Mouse (Mus musculus) hindbrain, postnatal 0 days (tissue): Measurements from ENCODE around the gene Phf24. TPM values are rescaled to one million over a fixed set of nuclear protein-coding genes. Genes with fewer than 3 reads are reported as not detected.
A peak's percentile ranks its signal among the peaks of the same experiment; 100 is the strongest.

ENCODE experiments used
- ATAC-seq: fragments of 200-750 bp; cut with Nextera tagmentation; 2 replicates; pipeline ENCODE4 v1.8.0; 2017; ENCODE audit warnings: mild to moderate bottlenecking, moderate TSS enrichment, moderate library complexity
- DNase-seq: peaks from one replicate; pipeline ENCODE4 v3.0.0-alpha.2; 2015; ENCODE audit warnings: low spot score
- H3K27ac ChIP-seq: fragments of 300-500 bp; sonication (generic); 2 replicates; pipeline ENCODE4 v1.5.1; 2014; ENCODE audit warnings: mild to moderate bottlenecking
- H3K27me3 ChIP-seq: fragments of 300-500 bp; sonication (generic); 2 replicates; pipeline ENCODE4 v1.6.1; 2014; ENCODE audit warnings: low read length, mixed read lengths; ENCODE audit not compliant: insufficient read depth
- H3K36me3 ChIP-seq: fragments of 300-500 bp; sonication (generic); 2 replicates; pipeline ENCODE4 v1.6.1; 2014; ENCODE audit warnings: low read length, mixed read lengths; ENCODE audit not compliant: insufficient read depth
- H3K4me1 ChIP-seq: fragments of 300-500 bp; sonication (generic); 2 replicates; pipeline ENCODE4 v1.6.1; 2014; ENCODE audit warnings: antibody characterized with exemption, low read length, mixed read lengths; ENCODE audit not compliant: insufficient read depth
- H3K4me2 ChIP-seq: fragments of 300-500 bp; sonication (generic); 2 replicates; pipeline ENCODE4 v1.6.1; 2014; ENCODE audit warnings: low read depth, mild to moderate bottlenecking, low read length, moderate library complexity, mixed read lengths
- H3K4me3 ChIP-seq: fragments of 300-500 bp; sonication (generic); 2 replicates; pipeline ENCODE4 v1.5.1; 2014; ENCODE audit warnings: low read length
- H3K9ac ChIP-seq: fragments of 300-500 bp; sonication (generic); replicated peaks from 2 replicates; pipeline ENCODE4 v1.6.1; 2014; ENCODE audit warnings: mild to moderate bottlenecking, low read length, moderate library complexity, mixed read lengths
- H3K9me3 ChIP-seq: fragments of 300-500 bp; sonication (generic); 2 replicates; pipeline ENCODE4 v1.6.1; 2016; ENCODE audit warnings: low read length, mixed read lengths
- CTCF ChIP-seq: IDR thresholded peaks from 2 replicates; pipeline ENCODE4 v1.5.1; 2016; ENCODE audit warnings: antibody characterized with exemption, control low read depth, low read depth
- WGBS: fragments of 180-500 bp; shearing (Covaris S2); extraction: QIAGEN DNeasy Blood & Tissue Kit; methylation state at CpG from one replicate; pipeline ENCODE4 v1.1.7; 2014; 5-methylcytosine and 5-hydroxymethylcytosine counted together
- polyA plus RNA-seq: library from polyadenylated mRNA; unstranded; fragments of >200 nt; fragmentation: Nextera tagmentation; extraction: Ambion mirVana; gene quantifications from 2 replicates; pipeline ENCODE4 v1.2.1, GENCODE M21; 2015
- total RNA-seq: library from RNA; depleted of rRNA; stranded (reverse); fragments of >200 nt; gene quantifications from 2 replicates; pipeline ENCODE4 v1.2.3, GENCODE M21; 2014

Phf24 gene
- total and polyA plus RNA-seq, 2 experiments from 2014 or later: 38.6 to 130 TPM

DNA sequence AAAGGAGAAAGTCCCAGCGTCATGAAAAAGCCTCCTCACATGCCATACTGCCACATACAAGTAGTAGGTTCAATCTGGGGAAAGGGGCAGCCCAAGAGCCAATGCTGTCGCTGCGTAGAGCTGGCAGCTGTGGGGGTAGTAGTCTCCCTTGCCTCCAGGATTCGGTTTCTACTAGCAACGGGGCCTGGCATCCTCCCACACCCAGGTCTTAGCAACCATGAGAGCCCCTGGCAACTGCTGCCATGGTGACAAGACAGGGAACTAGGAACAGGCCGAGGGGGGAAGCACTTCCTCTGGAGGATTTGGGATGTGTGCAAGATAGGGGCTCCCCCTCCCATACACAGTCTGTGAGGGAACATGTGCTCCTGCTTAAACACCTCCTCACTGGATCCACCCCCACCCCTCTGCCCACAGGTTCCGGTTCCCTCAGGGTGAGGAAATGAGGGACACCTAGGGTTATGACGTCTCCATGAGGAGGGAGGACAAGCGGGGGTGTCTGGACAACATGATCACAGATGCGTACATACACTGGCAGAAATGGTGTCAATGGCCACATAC is 30.4 kb downstream of the Phf24 start:
- TF ChIP-seq CTCF: 0 out of 2 replicates have a peak, but pooled peaks have one; percentile 12
- H3K36me3 ChIP-seq: no peaks in the 10 kb centered on the region
- no peak overlapping the region for H3K4me3 ChIP-seq
- H3K27ac ChIP-seq: peak overlapping the region; percentile 76
- H3K4me2 ChIP-seq: peak overlapping the region; percentile 34
- peak; percentile 52 for ATAC-seq
- DNase-seq: peak; percentile 93
- H3K4me1 ChIP-seq: peaks cover 44% of the 10 kb centered on the region
- no peaks in the 10 kb centered on the region for H3K27me3 ChIP-seq
- 12% methylated on average over 10 of the region's 10 CpGs for WGBS
- no peak overlapping the region for H3K9ac ChIP-seq
- no peaks in the 10 kb centered on the region for H3K9me3 ChIP-seq

- H3K36me3 ChIP-seq: no peaks in the 10 kb centered on the region
- no peak overlapping the region for H3K4me3 ChIP-seq
- H3K4me2 ChIP-seq: 0 out of 2 replicates have a peak overlapping the region, but pooled peaks have one; percentile 91
- H3K27ac ChIP-seq: peak overlapping the region; percentile 98; the same call in 1 of the 2 replicates
- TF ChIP-seq CTCF: no peak
- no peak for ATAC-seq
- H3K9ac ChIP-seq: no peak overlapping the region; the same call in 1 of the 2 replicates
- peaks cover 57% of the 10 kb centered on the region for H3K4me1 ChIP-seq
- H3K9me3 ChIP-seq: no peaks in the 10 kb centered on the region
- no peak for DNase-seq
- WGBS: 32% methylated on average over 13 of the region's 13 CpGs
- no peaks in the 10 kb centered on the region for H3K27me3 ChIP-seq
These were observed 32.1 kb downstream of the Phf24 start for GRCm38 (mm10) chr4:42948527-42948926.

DNA sequence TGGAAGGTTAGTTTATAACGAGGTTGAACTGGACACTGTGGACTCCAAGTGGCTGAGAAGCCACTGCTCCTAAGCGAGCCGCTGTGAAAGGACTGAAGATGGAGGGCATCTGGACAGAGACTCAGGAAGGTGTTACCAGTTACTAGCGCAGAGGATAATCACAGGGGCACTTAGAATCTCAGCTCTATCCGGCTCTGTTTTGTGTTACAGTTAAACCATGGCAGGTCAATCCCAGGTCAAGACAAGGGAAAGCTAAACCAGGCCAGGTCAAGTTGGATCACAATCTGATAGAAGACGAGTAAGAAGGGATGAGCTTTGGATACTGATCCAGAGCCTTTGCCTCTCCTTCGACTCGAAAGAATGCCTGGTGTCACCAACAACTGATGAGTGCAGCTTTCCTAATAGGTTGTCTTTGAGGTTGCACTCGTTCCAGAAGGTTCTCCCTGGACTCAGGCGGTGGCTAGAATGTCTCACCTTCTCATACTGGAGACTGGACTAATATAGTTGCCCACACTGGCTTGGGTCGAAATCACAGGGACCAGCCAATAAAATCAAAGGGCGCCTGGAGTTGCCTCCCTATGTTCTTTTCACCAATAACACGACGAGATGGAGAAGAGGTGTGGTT is 32.7 kb downstream of the Phf24 start:
- Histone ChIP-seq H3K4me2 (peak overlapping the region; percentile 91), H3K4me1 (peaks cover 59% of the 10 kb centered on the region), H3K27ac (peak overlapping the region; percentile 98), H3K9ac (no peak overlapping the region; the same call in 1 of the 2 replicates), H3K4me3 (peak overlapping the region; percentile 78), H3K36me3 (no peaks in the 10 kb centered on the region), H3K27me3 (no peaks in the 10 kb centered on the region), H3K9me3 (no peaks in the 10 kb centered on the region)
- WGBS: 10% methylated on average over 14 of the region's 14 CpGs
- TF ChIP-seq CTCF: no peak
- no peak for DNase-seq
- no peak for ATAC-seq

DNA sequence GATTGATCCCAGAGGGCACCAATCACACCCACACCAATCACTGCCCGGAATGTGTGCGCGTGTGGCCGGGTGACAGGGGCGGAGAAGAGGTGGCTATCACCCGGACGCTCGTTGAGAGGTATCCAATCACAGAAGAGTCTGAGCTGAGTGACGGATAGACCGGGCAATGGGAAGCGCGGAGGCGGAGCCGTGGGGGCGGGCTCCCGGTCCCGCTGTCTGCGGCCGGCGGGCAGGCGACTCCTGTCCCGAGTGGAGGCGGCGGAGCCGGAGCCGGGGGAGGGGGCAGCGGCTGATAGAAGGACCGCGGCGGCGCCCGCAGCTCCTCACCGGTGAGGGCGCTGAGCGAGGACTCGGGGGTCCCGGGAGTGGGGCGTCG is 33.2 kb downstream of the Phf24 start, which contains the start of gene Dnajb5:
TSS of gene Dnajb5 (plus strand) at position 139 of the 376 bp plus-strand sequence.
- 0% methylated on average over 39 of the region's 39 CpGs for WGBS
- peak within 1 kb of the TSS; percentile 94 for H3K9ac ChIP-seq
- no peaks in the 10 kb centered on the region for H3K36me3 ChIP-seq
- ATAC-seq (peak; percentile 95), DNase-seq (peak; percentile 97)
- H3K4me2 ChIP-seq: peak within 1 kb of the TSS; percentile 91
- H3K27me3 ChIP-seq: no peaks in the 10 kb centered on the region
- H3K4me3 ChIP-seq: peak within 1 kb of the TSS; percentile 78
- peak within 1 kb of the TSS; percentile 98 for H3K27ac ChIP-seq
- H3K9me3 ChIP-seq: no peaks in the 10 kb centered on the region
- H3K4me1 ChIP-seq: peaks cover 61% of the 10 kb centered on the region
- TF ChIP-seq CTCF: no peak

DNA sequence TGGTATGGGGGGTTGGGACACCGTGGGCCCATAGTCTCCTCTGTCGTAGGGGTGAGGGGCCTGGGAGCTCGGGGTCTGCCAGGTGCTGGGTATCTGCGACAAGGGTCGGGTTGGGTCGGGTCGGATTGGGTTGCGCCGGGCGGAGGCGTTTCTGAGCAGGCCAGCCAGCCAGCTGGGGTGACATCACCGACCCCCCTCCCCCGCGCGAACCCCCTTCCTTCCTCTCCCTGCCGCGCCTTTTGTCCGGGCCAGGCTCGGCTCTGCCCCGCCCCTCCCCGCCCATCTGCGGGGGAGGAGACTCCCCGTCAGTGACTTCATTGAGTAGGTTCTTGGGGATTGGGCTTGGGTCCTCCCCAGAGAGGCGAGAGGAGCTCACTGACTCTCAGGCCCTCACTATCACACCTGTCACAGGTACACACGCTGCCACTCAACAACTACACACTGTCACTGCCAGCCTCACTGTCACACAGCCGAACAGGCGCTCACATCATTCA is 33.7 kb downstream of the Phf24 start:
- H3K4me3 ChIP-seq: peak overlapping the region; percentile 78
- no peaks in the 10 kb centered on the region for H3K27me3 ChIP-seq
- no peak for TF ChIP-seq CTCF
- peak overlapping the region; percentile 98 for H3K27ac ChIP-seq
- no peaks in the 10 kb centered on the region for H3K36me3 ChIP-seq
- no peaks in the 10 kb centered on the region for H3K9me3 ChIP-seq
- H3K4me2 ChIP-seq: peak overlapping the region; percentile 91
- peak; percentile 92 for DNase-seq
- H3K4me1 ChIP-seq: peaks cover 63% of the 10 kb centered on the region
- WGBS: 1% methylated on average over 17 of the region's 27 CpGs
- peak overlapping the region; percentile 94 for H3K9ac ChIP-seq
- peak; percentile 57 for ATAC-seq

DNA sequence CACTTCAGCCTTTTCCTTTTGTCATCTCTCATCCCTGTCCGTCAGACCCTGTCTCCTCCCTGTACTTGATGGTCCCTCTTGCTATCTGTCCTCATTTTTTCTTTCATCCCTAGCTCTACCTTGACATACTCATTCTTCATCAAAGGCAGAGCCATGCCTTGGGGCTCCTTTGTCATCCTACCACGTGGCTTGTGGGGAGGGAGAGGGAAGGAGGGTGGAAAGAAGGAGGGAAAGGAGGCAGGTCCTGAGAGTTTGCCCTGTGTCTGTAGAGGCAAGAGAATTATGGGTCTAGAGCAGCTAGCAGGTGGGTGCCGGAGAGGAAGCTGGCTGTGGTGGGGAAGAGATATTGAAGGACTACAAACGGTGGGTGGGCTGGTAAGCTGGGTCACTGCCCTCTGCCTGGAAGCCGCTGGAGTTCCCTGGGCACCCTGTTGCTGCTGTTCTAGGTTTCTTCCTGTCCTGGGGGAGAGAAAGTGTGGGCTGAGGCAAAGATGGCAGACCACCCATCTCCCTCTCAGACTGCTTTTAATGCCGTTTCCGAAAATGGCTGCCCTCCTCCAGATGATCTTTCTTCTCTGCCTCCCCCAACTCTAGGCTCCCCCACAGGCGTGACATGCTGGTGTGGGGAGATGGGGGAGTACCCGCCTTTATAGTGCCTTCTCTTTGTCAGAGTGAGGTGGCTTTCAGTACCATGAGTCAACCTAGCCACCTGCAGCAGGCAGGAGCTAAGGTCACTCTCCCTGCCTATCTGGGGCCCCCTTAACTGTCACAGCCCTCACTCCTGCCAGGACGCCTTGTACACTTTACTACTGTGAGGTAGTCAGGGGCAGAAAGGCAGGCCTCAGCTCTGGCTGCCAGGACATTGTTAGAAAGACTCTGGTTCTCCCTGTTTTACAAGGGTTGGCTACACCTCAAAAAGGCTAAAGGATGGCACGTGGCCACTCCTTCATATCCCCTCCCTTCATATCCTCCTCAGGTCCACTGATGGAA is 35.0 kb downstream of the Phf24 start:
- Histone ChIP-seq H3K9me3 (no peaks in the 10 kb centered on the region), H3K4me1 (peaks cover 58% of the 10 kb centered on the region), H3K4me2 (peak overlapping the region; percentile 91), H3K27ac (peak overlapping the region; percentile 71), H3K36me3 (peaks cover under 1% of the 10 kb centered on the region), H3K9ac (peak overlapping the region; percentile 94), H3K4me3 (peak overlapping the region; percentile 78), H3K27me3 (no peaks in the 10 kb centered on the region)
- ATAC-seq (no peak), DNase-seq (peak; percentile 47)
- TF ChIP-seq CTCF: no peak
- 43% methylated on average over 11 of the region's 11 CpGs for WGBS
